Mouse (Mus musculus): Measurements from ENCODE around the gene Ptprn2. TPM values are rescaled to one million over a fixed set of nuclear protein-coding genes. Genes with fewer than 3 reads are reported as not detected.
A peak's percentile ranks its signal among the peaks of the same experiment; 100 is the strongest.

Gene Ptprn2
- polyA plus RNA-seq, 1 experiment = 0.95 TPM

- no peak for DNase-seq
- 82% methylated on average over 3 of the region's 3 CpGs for WGBS
- Histone ChIP-seq H3K4me3 (replicated peaks; ENCODE audit: extremely low read depth, low read depth, low read length) (no peak overlapping the region), H3K4me1 (ENCODE audit: control insufficient read depth, insufficient read depth, low read length) (no peaks in the 10 kb centered on the region)
- TF ChIP-seq POLR2A (IDR thresholded peaks at IDR 0.05; ENCODE audit: borderline replicate concordance, extremely low read depth, low read depth, low read length) (no peak), CTCF (IDR thresholded peaks at IDR 0.05; ENCODE audit: insufficient read depth, low read length) (no peak)
These were observed 549.0 kb downstream of the Ptprn2 start for GRCm38 (mm10) chr12:117034506-117034905.

DNA sequence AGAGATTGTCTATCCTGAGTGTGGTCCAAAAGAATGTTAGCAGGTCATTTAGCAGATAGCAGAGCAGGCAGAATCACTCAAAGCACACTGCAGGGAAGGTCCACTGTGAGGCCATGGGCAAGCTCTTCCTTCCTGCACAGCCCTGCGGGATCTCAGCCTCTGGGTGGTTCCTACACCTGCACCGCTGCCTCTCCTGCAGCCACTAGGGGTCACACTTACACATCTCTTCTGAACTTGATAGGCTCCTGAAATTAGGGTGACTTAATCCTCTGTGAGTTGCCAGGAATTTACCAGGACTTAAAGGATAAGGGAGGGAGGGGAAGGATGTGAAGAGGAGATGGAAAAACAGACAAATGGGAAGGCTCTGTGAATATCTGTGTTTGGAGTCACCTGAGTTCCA lies 549.7 kb downstream of the Ptprn2 start:
- TF ChIP-seq POLR2A (IDR thresholded peaks at IDR 0.05; ENCODE audit: borderline replicate concordance, extremely low read depth, low read depth, low read length) (no peak), CTCF (IDR thresholded peaks at IDR 0.05; ENCODE audit: insufficient read depth, low read length) (peak; percentile 73)
- DNase-seq = peak; percentile 29
- Histone ChIP-seq H3K4me1 (ENCODE audit: control insufficient read depth, insufficient read depth, low read length) (no peaks in the 10 kb centered on the region), H3K4me3 (replicated peaks; ENCODE audit: extremely low read depth, low read depth, low read length) (no peak overlapping the region)
- WGBS = 9% methylated on average over 2 of the region's 2 CpGs

DNA sequence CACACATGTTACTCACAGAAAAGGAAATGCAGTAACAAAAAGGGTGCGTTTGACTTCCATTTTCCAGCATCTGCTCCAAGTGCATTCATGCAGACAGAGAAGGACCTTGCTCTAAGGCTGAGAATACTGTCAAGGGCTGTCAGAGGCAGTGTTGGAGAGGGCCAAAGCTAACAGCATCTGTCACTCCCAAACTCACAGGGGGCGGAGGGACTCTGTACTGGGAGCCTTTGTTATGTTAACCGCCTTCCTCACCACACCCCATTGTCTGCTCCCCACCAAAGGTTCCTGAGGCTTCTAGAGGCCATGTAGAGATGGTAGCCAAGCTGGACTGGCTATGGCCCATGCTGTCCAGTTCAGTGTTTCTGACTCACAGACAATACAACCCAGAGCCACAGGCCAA lies 553.9 kb downstream of the Ptprn2 start:
- TF ChIP-seq CTCF (IDR thresholded peaks at IDR 0.05; ENCODE audit: insufficient read depth, low read length) = no peak
- no peak for TF ChIP-seq POLR2A (IDR thresholded peaks at IDR 0.05; ENCODE audit: borderline replicate concordance, extremely low read depth, low read depth, low read length)
- 56% methylated on average over 3 of the region's 3 CpGs for WGBS
- no peak overlapping the region for H3K4me3 ChIP-seq (replicated peaks; ENCODE audit: extremely low read depth, low read depth, low read length)
- no peaks in the 10 kb centered on the region for H3K4me1 ChIP-seq (ENCODE audit: control insufficient read depth, insufficient read depth, low read length)
- no peak for DNase-seq

DNA sequence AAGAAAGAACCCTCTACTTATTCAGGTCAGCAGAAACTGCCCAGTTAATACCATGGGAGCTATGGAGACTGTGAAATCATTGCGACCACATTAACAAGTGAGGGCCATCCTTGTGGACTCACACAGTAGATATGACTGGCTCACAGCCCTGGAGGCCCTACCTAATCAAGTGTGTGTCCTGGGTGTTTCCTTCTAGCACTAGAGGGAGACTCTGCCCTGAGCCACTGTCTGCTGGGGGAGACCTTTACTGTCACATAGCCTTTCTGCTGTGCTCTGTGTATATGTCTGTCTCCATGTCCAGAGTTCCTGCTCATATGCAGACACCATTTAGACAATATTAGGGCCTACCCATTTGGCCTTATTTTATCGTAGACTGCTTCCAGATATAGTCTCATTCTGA lies 555.9 kb downstream of the Ptprn2 start:
- 93% methylated on average over 2 of the region's 2 CpGs for WGBS
- no peaks in the 10 kb centered on the region for H3K4me1 ChIP-seq (ENCODE audit: control insufficient read depth, insufficient read depth, low read length)
- no peak overlapping the region for H3K4me3 ChIP-seq (replicated peaks; ENCODE audit: extremely low read depth, low read depth, low read length)
- TF ChIP-seq POLR2A (IDR thresholded peaks at IDR 0.05; ENCODE audit: borderline replicate concordance, extremely low read depth, low read depth, low read length) = no peak
- no peak for TF ChIP-seq CTCF (IDR thresholded peaks at IDR 0.05; ENCODE audit: insufficient read depth, low read length)
- DNase-seq = no peak

- 62% methylated on average over 7 of the region's 7 CpGs for WGBS
- no peak overlapping the region for H3K4me3 ChIP-seq (replicated peaks; ENCODE audit: extremely low read depth, low read depth, low read length)
- no peak for DNase-seq
- no peak for TF ChIP-seq POLR2A (IDR thresholded peaks at IDR 0.05; ENCODE audit: borderline replicate concordance, extremely low read depth, low read depth, low read length)
- TF ChIP-seq CTCF (IDR thresholded peaks at IDR 0.05; ENCODE audit: insufficient read depth, low read length) = no peak
- no peaks in the 10 kb centered on the region for H3K4me1 ChIP-seq (ENCODE audit: control insufficient read depth, insufficient read depth, low read length)
These were observed 557.2 kb downstream of the Ptprn2 start for GRCm38 (mm10) chr12:117042706-117043105.

- no peaks in the 10 kb centered on the region for H3K4me1 ChIP-seq (ENCODE audit: control insufficient read depth, insufficient read depth, low read length)
- DNase-seq = no peak
- TF ChIP-seq CTCF (IDR thresholded peaks at IDR 0.05; ENCODE audit: insufficient read depth, low read length) (no peak), POLR2A (IDR thresholded peaks at IDR 0.05; ENCODE audit: borderline replicate concordance, extremely low read depth, low read depth, low read length) (no peak)
- H3K4me3 ChIP-seq (replicated peaks; ENCODE audit: extremely low read depth, low read depth, low read length) = no peak overlapping the region
- WGBS = 22% methylated on average over 3 of the region's 3 CpGs
These were observed 562.1 kb downstream of the Ptprn2 start for GRCm38 (mm10) chr12:117047384-117048251.

GRCm38 (mm10) chr12:117049829-117050228 lies 564.3 kb downstream of the Ptprn2 start:
- Histone ChIP-seq H3K4me3 (replicated peaks; ENCODE audit: extremely low read depth, low read depth, low read length) (no peak overlapping the region), H3K4me1 (ENCODE audit: control insufficient read depth, insufficient read depth, low read length) (no peaks in the 10 kb centered on the region)
- WGBS = 77% methylated on average over 10 of the region's 10 CpGs
- no peak for DNase-seq
- no peak for TF ChIP-seq CTCF (IDR thresholded peaks at IDR 0.05; ENCODE audit: insufficient read depth, low read length)
- no peak for TF ChIP-seq POLR2A (IDR thresholded peaks at IDR 0.05; ENCODE audit: borderline replicate concordance, extremely low read depth, low read depth, low read length)

- TF ChIP-seq CTCF (IDR thresholded peaks at IDR 0.05; ENCODE audit: insufficient read depth, low read length) = no peak
- TF ChIP-seq POLR2A (IDR thresholded peaks at IDR 0.05; ENCODE audit: borderline replicate concordance, extremely low read depth, low read depth, low read length) = no peak
- H3K4me3 ChIP-seq (replicated peaks; ENCODE audit: extremely low read depth, low read depth, low read length) = no peak overlapping the region
- no peaks in the 10 kb centered on the region for H3K4me1 ChIP-seq (ENCODE audit: control insufficient read depth, insufficient read depth, low read length)
- DNase-seq = no peak
- WGBS = 79% methylated on average over 9 of the region's 9 CpGs
These were observed 567.8 kb downstream of the Ptprn2 start for GRCm38 (mm10) chr12:117053223-117053850.

DNA sequence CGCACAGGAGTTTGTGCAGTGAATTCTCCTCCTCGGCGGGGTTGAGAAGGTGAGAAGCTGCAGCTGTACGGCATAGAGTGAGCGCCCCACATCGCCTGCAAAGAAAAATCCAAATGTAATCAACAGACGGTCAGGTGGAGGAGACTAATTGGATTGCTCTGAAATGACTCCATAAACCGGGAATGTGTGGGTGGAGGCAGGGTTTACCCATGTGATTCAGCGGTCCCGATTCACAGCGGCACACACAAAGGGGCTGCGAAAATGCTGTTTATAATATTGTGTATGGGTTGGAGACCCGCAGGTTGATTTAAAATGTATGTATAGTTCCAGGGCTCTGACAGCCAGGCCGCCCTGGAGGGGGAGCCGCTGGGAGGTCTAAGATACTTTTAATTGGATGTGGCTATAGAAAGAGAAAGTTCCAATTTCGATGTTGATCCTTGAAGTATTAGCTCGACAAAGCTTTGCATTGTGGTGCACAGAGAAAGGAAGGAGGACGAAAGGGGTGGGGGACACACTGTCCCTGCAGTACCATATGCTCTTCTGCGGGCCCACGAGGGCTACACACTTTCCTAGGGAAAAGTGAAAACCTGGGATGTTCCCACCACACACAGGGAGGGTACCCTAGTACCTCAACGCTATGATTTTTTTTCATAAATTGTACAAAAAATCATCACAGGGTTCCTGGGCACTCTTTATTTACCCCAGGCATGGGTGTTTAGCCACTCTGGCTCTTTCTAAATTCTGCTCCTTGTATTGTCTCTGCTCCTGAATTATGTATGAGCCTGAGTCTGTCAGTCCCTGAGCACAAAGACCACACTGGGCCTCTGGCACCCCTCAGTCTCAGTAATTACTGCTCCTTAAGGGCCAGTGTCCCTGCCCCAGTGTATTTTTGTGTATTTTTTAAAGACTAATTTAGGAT lies 568.6 kb downstream of the Ptprn2 start:
- 47% methylated on average over 21 of the region's 21 CpGs for WGBS
- H3K4me1 ChIP-seq (ENCODE audit: control insufficient read depth, insufficient read depth, low read length) = no peaks in the 10 kb centered on the region
- TF ChIP-seq CTCF (IDR thresholded peaks at IDR 0.05; ENCODE audit: insufficient read depth, low read length) (no peak), POLR2A (IDR thresholded peaks at IDR 0.05; ENCODE audit: borderline replicate concordance, extremely low read depth, low read depth, low read length) (no peak)
- no peak overlapping the region for H3K4me3 ChIP-seq (replicated peaks; ENCODE audit: extremely low read depth, low read depth, low read length)
- DNase-seq = no peak

Data from lung, adult 2 months (tissue).